Mouse (Mus musculus) bone marrow macrophage, adult 2 months (primary cell): Measurements from ENCODE around the gene Slc25a45.

ENCODE experiments used
- CTCF ChIP-seq: IDR thresholded peaks from 2 replicates; pipeline ENCODE4 v1.5.1; 2012; ENCODE audit warnings: low read depth, mild to moderate bottlenecking, low read length, moderate library complexity
- POLR2A ChIP-seq: IDR thresholded peaks from 2 replicates; pipeline ENCODE4 v1.6.1; 2012; ENCODE audit warnings: mild to moderate bottlenecking, low read depth, low read length, borderline replicate concordance

DNA sequence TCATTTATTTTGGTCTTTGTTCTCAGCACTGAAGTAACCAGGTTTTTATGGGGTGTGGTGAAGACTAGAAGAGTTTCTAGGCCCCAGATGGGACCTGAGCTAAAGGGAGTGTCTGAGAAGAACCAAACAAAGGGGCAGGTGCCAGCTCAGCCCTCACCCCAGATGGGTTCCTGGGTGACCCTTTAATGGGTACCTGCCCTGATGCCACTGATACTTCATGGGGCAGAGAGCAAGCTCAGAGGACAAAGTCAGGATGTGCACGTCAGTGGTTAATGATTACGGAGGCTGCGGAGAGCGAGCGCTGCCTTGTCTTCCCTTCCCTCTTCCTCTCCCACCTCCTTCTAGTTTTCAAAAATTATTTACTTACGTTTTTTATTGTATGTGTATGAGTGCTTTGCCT, 3.5 kb downstream of the Slc25a45 start:
- TF ChIP-seq CTCF (no peak), POLR2A (no peak)
